9 mouse cellular contexts compared by ENCODE assay signal in genomic region chr11:70562995-70563469, GRCm38 (mm10). TPM values are rescaled to one million over a fixed set of nuclear protein-coding genes. Genes with fewer than 3 reads are reported as not detected.
DNase-seq lines count a peak whose midpoint lies in the region; ATAC-seq and TF ChIP-seq lines count a peak whose summit lies in the region.
"Had no signal": no experiment of that assay in that cellular context is flagged by ENCODE, and none has a peak within 500 bp of the region (broad histone marks: within the 10 kb centered on the region; RNA-seq: fewer than 3 reads in every experiment).

No protein-coding gene starts in this region.

- TF ChIP-seq POLR2A in bone marrow, adult 2 months (IDR thresholded peaks at IDR 0.05; ENCODE audit: borderline replicate concordance, control insufficient read depth, low read depth, low read length): no peak

- no peaks in the 10 kb centered on the region for H3K4me1 ChIP-seq in heart, postnatal 0 days (ENCODE audit: control insufficient read depth, insufficient read depth)
- H3K4me1 ChIP-seq in bone marrow, adult 2 months (ENCODE audit: control insufficient read depth, insufficient read depth, low read length): no peaks in the 10 kb centered on the region; the same call in 1 of the 2 replicates
- H3K4me1 ChIP-seq in hindbrain, embryonic 12.5 days: peaks cover 39% of the 10 kb centered on the region
- H3K4me1 ChIP-seq in midbrain, embryonic 13.5 days (replicated peaks): peaks cover 50% of the 10 kb centered on the region

- H3K9ac ChIP-seq in heart, postnatal 0 days (replicated peaks; ENCODE audit: low read depth, low read length): peak overlapping the region; percentile 76
- peak overlapping the region; percentile 91 for H3K9ac ChIP-seq in hindbrain, embryonic 12.5 days
- H3K9ac ChIP-seq in midbrain, embryonic 13.5 days (replicated peaks): peak overlapping the region; percentile 94

- under 1% methylated on average over 26 of the region's 31 CpGs for WGBS in heart, postnatal 0 days
- WGBS in bone marrow, adult 2 months: under 1% methylated on average over 26 of the region's 31 CpGs
- 0% methylated on average over 15 of the region's 31 CpGs for WGBS in hindbrain, embryonic 12.5 days
- WGBS in midbrain, embryonic 13.5 days: 0% methylated on average over 25 of the region's 31 CpGs

- ATAC-seq in heart, postnatal 0 days (ENCODE audit: insufficient read depth, low read depth): peak; percentile 9; the same call in 1 of the 2 replicates
- ATAC-seq in hindbrain, embryonic 12.5 days (ENCODE audit: low FRiP score): no peak; the same call in 1 of the 2 replicates
- peak; percentile 55; the same call in 1 of the 2 replicates for ATAC-seq in midbrain, embryonic 13.5 days

- no peak for TF ChIP-seq CTCF in heart, postnatal 0 days (IDR thresholded peaks at IDR 0.05; ENCODE audit: low read depth)
- no peak for TF ChIP-seq CTCF in bone marrow, adult 2 months (IDR thresholded peaks at IDR 0.05; ENCODE audit: control insufficient read depth, insufficient read depth, low read length)

- peak overlapping the region; percentile 85 for H3K4me2 ChIP-seq in heart, postnatal 0 days (ENCODE audit: low read depth, low read length)
- H3K4me2 ChIP-seq in hindbrain, embryonic 12.5 days (replicated peaks): peak overlapping the region; percentile 95
- peak overlapping the region; percentile 95 for H3K4me2 ChIP-seq in midbrain, embryonic 13.5 days (replicated peaks)

- no peaks in the 10 kb centered on the region for H3K36me3 ChIP-seq in heart, postnatal 0 days (replicated peaks; ENCODE audit: control insufficient read depth, insufficient read depth, low read length)
- H3K36me3 ChIP-seq in hindbrain, embryonic 12.5 days: no peaks in the 10 kb centered on the region
- no peaks in the 10 kb centered on the region for H3K36me3 ChIP-seq in midbrain, embryonic 13.5 days

- intact Hi-C loops in heart, postnatal 36 days (cut with DNase I): loop anchor here (2.0 kb wide), 3 partner anchors 22 to 42 kb away; partner anchors contain the start of gene Pld2

- H3K27ac ChIP-seq in heart, postnatal 0 days (ENCODE audit: low read depth): peak overlapping the region; percentile 68
- peak overlapping the region; percentile 29; the same call in 1 of the 2 replicates for H3K27ac ChIP-seq in bone marrow, adult 2 months (ENCODE audit: control insufficient read depth, insufficient read depth, low read depth, low read length, poor library complexity)
- peak overlapping the region; percentile 87 for H3K27ac ChIP-seq in hindbrain, embryonic 12.5 days
- peak overlapping the region; percentile 86 for H3K27ac ChIP-seq in midbrain, embryonic 13.5 days

- no peak for TF ChIP-seq EP300 in heart, postnatal 0 days (IDR thresholded peaks at IDR 0.05; ENCODE audit: low read depth)

- no peak for DNase-seq in heart, postnatal 0 days (ENCODE audit: low spot score)
- DNase-seq in heart, postnatal 36 days: no peak
- no peak for DNase-seq in cerebellum, adult 11-12 months
- no peak for DNase-seq in T-cell, adult 2 months (ENCODE audit: low spot score)
- DNase-seq in right cerebral cortex, postnatal 4 days: no peak

- H3K4me3 ChIP-seq in heart, postnatal 0 days (ENCODE audit: low read depth, low read length): peak overlapping the region; percentile 77
- H3K4me3 ChIP-seq in bone marrow, adult 2 months (replicated peaks; ENCODE audit: control insufficient read depth, low read depth, low read length): peak overlapping the region; percentile 91
- H3K4me3 ChIP-seq in hindbrain, embryonic 12.5 days: peak overlapping the region; percentile 84
- peak overlapping the region; percentile 92 for H3K4me3 ChIP-seq in midbrain, embryonic 13.5 days (replicated peaks)

- H3K27me3 ChIP-seq in heart, postnatal 0 days (ENCODE audit: control insufficient read depth, insufficient read depth, low read length): no peaks in the 10 kb centered on the region
- no peaks in the 10 kb centered on the region for H3K27me3 ChIP-seq in hindbrain, embryonic 12.5 days
- no peaks in the 10 kb centered on the region for H3K27me3 ChIP-seq in midbrain, embryonic 13.5 days

- no peaks in the 10 kb centered on the region for H3K9me3 ChIP-seq in heart, postnatal 0 days (replicated peaks; ENCODE audit: control insufficient read depth, low read length)
- no peaks in the 10 kb centered on the region for H3K9me3 ChIP-seq in hindbrain, embryonic 12.5 days (replicated peaks)
- no peaks in the 10 kb centered on the region for H3K9me3 ChIP-seq in midbrain, embryonic 13.5 days

RNA-seq across cellular contexts. Expression of gene Mink1, which starts 0.4 kb away (rescaled TPM):
- 20.4 and 38.0 TPM in 2 replicates for total RNA-seq in heart, postnatal 0 days (2014; rRNA removed; ENCODE audit: low replicate concordance)
- 5.0 and 5.2 TPM in 2 replicates for polyA plus RNA-seq in heart, postnatal 0 days (2015; fragmentation: Nextera tagmentation; extraction: Ambion mirVana)
- 10 to 100 TPM; 43.9 to 49.4 TPM for total RNA-seq in heart, postnatal 36 days (2021)
- 50.8 and 79.5 TPM in 2 replicates for polyA plus RNA-seq in bone marrow, adult 2 months (2011; ENCODE audit: insufficient read depth, insufficient read length, low replicate concordance, missing spikeins)
- polyA plus RNA-seq in hindbrain, embryonic 12.5 days (2016; fragmentation: Nextera tagmentation; extraction: Ambion mirVana): 17.3 and 19.1 TPM in 2 replicates
- 10.7 and 14.2 TPM in 2 replicates for polyA plus RNA-seq in midbrain, embryonic 13.5 days (2015; fragmentation: Nextera tagmentation; extraction: Ambion mirVana)

RNA-seq across cellular contexts. Expression of gene Pld2, which starts 23.2 kb away (rescaled TPM):
- total RNA-seq in heart, postnatal 0 days (2014; rRNA removed; ENCODE audit: low replicate concordance): 14.5 and 18.5 TPM in 2 replicates
- polyA plus RNA-seq in heart, postnatal 0 days (2015; fragmentation: Nextera tagmentation; extraction: Ambion mirVana): 5.4 and 6.8 TPM in 2 replicates
- total RNA-seq in heart, postnatal 36 days (2021): 1 to 10 TPM; 6.3 to 6.5 TPM
- 1.5 and 4.0 TPM in 2 replicates for polyA plus RNA-seq in bone marrow, adult 2 months (2011; ENCODE audit: insufficient read depth, insufficient read length, low replicate concordance, missing spikeins)
- 7.2 and 7.8 TPM in 2 replicates for polyA plus RNA-seq in hindbrain, embryonic 12.5 days (2016; fragmentation: Nextera tagmentation; extraction: Ambion mirVana)
- polyA plus RNA-seq in midbrain, embryonic 13.5 days (2015; fragmentation: Nextera tagmentation; extraction: Ambion mirVana): 5.2 and 6.5 TPM in 2 replicates

RNA-seq across cellular contexts. Expression of gene Gm40193, which starts 30.3 kb away (rescaled TPM):
- not detected in 2 replicates for total RNA-seq in heart, postnatal 0 days (2014; rRNA removed; ENCODE audit: low replicate concordance)
- not detected in 2 replicates for polyA plus RNA-seq in heart, postnatal 0 days (2015; fragmentation: Nextera tagmentation; extraction: Ambion mirVana)
- total RNA-seq in heart, postnatal 36 days (2021): not detected
- not detected in 2 replicates for polyA plus RNA-seq in bone marrow, adult 2 months (2011; ENCODE audit: insufficient read depth, insufficient read length, low replicate concordance, missing spikeins)
- polyA plus RNA-seq in hindbrain, embryonic 12.5 days (2016; fragmentation: Nextera tagmentation; extraction: Ambion mirVana): not detected in 2 replicates
- not detected in 2 replicates for polyA plus RNA-seq in midbrain, embryonic 13.5 days (2015; fragmentation: Nextera tagmentation; extraction: Ambion mirVana)
- total RNA-seq: layer of hippocampus, adult 18-20 months had no signal

RNA-seq across cellular contexts. Expression of gene Psmb6, which starts 37.9 kb away (rescaled TPM):
- total RNA-seq in heart, postnatal 0 days (2014; rRNA removed; ENCODE audit: low replicate concordance): 474 and 521 TPM in 2 replicates
- polyA plus RNA-seq in heart, postnatal 0 days (2015; fragmentation: Nextera tagmentation; extraction: Ambion mirVana): 640 and 644 TPM in 2 replicates
- total RNA-seq in heart, postnatal 36 days (2021): 100 to 1,000 TPM; 230 to 233 TPM
- 90.4 and 129 TPM in 2 replicates for polyA plus RNA-seq in bone marrow, adult 2 months (2011; ENCODE audit: insufficient read depth, insufficient read length, low replicate concordance, missing spikeins)
- 679 and 744 TPM in 2 replicates for polyA plus RNA-seq in hindbrain, embryonic 12.5 days (2016; fragmentation: Nextera tagmentation; extraction: Ambion mirVana)
- polyA plus RNA-seq in midbrain, embryonic 13.5 days (2015; fragmentation: Nextera tagmentation; extraction: Ambion mirVana): 827 and 844 TPM in 2 replicates

RNA-seq across cellular contexts. Expression of gene Gltpd2, which starts 44.0 kb away (rescaled TPM):
- total RNA-seq in heart, postnatal 0 days (2014; rRNA removed; ENCODE audit: low replicate concordance): not detected in 2 replicates
- 0.34 TPM in 1 of 2 replicates, not detected in the other for polyA plus RNA-seq in heart, postnatal 0 days (2015; fragmentation: Nextera tagmentation; extraction: Ambion mirVana)
- total RNA-seq in heart, postnatal 36 days (2021): not detected
- not detected in 2 replicates for polyA plus RNA-seq in bone marrow, adult 2 months (2011; ENCODE audit: insufficient read depth, insufficient read length, low replicate concordance, missing spikeins)
- 0.36 TPM in 1 of 2 replicates, not detected in the other for polyA plus RNA-seq in hindbrain, embryonic 12.5 days (2016; fragmentation: Nextera tagmentation; extraction: Ambion mirVana)
- 0.35 and 0.42 TPM in 2 replicates for polyA plus RNA-seq in midbrain, embryonic 13.5 days (2015; fragmentation: Nextera tagmentation; extraction: Ambion mirVana)
- total RNA-seq: layer of hippocampus, adult 18-20 months had no signal

Comparison
In these comparisons a context has a peak if more than half of its experiments do, and no peak if none do; other contexts are left out.
1. H3K27ac ChIP-seq: peak in every context shown above with its lines; median percentile 87 in hindbrain, embryonic 12.5 days; 86 in midbrain, embryonic 13.5 days; 68 in heart, postnatal 0 days; 29 in bone marrow, adult 2 months.